Mouse (Mus musculus) neural tube, postnatal 0 days (tissue): ENCODE measurements around the gene Olfr223. TPM values are rescaled to one million over a fixed set of nuclear protein-coding genes. Genes with fewer than 3 reads are reported as not detected.

Experiments
- polyA plus RNA-seq: library from polyadenylated mRNA; unstranded; fragments of >200 nt; fragmentation: Nextera tagmentation; extraction: Ambion mirVana; gene quantifications from 2 replicates; pipeline ENCODE4 v1.2.1, GENCODE M21; 2015

Olfr223 gene
- not detected in 2 replicates for polyA plus RNA-seq

GRCm38 (mm10) chr11:59593189-59593588, at the start of gene Olfr223:
Gene Olfr223 (minus strand): TSS chr11:59593289.

GRCm38 (mm10) chr11:59576135-59576534, 17.0 kb downstream of the Olfr223 start, which contains the start of gene Olfr222:
Gene Olfr222 (minus strand): TSS chr11:59576235.

GRCm38 (mm10) chr11:59541324-59541723, 51.8 kb downstream of the Olfr223 start, which contains the start of gene Nlrp3:
Gene Nlrp3 (plus strand): TSS chr11:59541568.

Other genes starting within 250 kb of the Olfr223 start
- gene Prss38, start 217.6 kb downstream of the Olfr223 start, polyA plus RNA-seq = not detected in 2 replicates
- gene Jmjd4, start 143.2 kb downstream of the Olfr223 start, polyA plus RNA-seq = 24.2 and 24.3 TPM in 2 replicates
- 539 and 570 TPM in 2 replicates for gene Snap47, start 142.1 kb downstream of the Olfr223 start, polyA plus RNA-seq
- 7.2 and 8.0 TPM in 2 replicates for gene Zfp867, start 120.8 kb downstream of the Olfr223 start, polyA plus RNA-seq
- 12.2 and 12.4 TPM in 2 replicates for gene Zkscan17, start 66.5 kb downstream of the Olfr223 start, polyA plus RNA-seq
- gene Nlrp3, start 51.7 kb downstream of the Olfr223 start, polyA plus RNA-seq = 0.22 and 0.24 TPM in 2 replicates
- 0.20 TPM in 1 of 2 replicates, not detected in the other for gene Olfr222, start 17.1 kb downstream of the Olfr223 start, polyA plus RNA-seq
- 54.2 and 58.7 TPM in 2 replicates for gene Mprip, start 68.0 kb upstream of the Olfr223 start, polyA plus RNA-seq
- gene Pld6, start 194.4 kb upstream of the Olfr223 start, polyA plus RNA-seq = 31.1 and 31.3 TPM in 2 replicates
- gene Flcn, start 216.7 kb upstream of the Olfr223 start, polyA plus RNA-seq = 31.5 and 34.0 TPM in 2 replicates
- 92.1 and 95.8 TPM in 2 replicates for gene Nt5m, start 246.2 kb upstream of the Olfr223 start, polyA plus RNA-seq
- gene Cops3, start 246.5 kb upstream of the Olfr223 start, polyA plus RNA-seq = 145 and 148 TPM in 2 replicates